In the genomic region with DNA sequence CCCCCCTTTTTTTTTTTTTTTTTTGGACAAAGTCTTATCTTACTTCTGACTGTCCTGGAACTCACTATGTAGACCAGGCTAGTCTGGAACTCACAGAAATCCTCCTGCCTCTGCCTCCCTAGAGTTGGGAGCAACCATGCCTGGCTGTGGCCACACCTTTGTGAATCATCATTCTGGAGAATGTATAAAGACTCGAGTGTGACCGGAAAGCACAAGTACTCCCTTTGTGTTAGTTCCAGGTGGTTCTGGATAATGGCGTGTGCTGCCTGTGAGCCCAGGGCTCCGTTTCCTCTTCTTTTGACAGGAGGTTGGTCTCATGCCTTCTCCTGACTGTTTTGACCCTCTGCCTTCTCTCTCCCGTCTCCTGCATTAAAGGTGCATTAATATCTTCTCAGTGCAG, we compare ENCODE assay signal across 36 mouse cellular contexts. TPM values are rescaled to one million over a fixed set of nuclear protein-coding genes. Genes with fewer than 3 reads are reported as not detected.
"Had no signal": no experiment of that assay in that cellular context is flagged by ENCODE, and none has a peak within 500 bp of the region (broad histone marks: within the 10 kb centered on the region; RNA-seq: fewer than 3 reads in every experiment).

No protein-coding gene starts in this region.

- H3K4me3 ChIP-seq: heart, embryonic 10.5 days; heart, embryonic 12.5 days; heart, embryonic 13.5 days; heart, embryonic 15.5 days; hindbrain, embryonic 10.5 days; hindbrain, embryonic 12.5 days; hindbrain, embryonic 13.5 days; hindbrain, embryonic 15.5 days; intestine, embryonic 15.5 days; kidney, embryonic 15.5 days; layer of hippocampus, adult 2 months; left cerebral cortex, adult 2 months had no signal

- DNase-seq: heart, postnatal 10 days; heart, postnatal 14 days; heart, postnatal 36 days; heart, postnatal 4 days; kidney, adult 11 months; kidney, adult 18-20 months; kidney, adult 2 months; kidney, adult 8-10 months; kidney, adult 9 months; kidney, postnatal 10 days; kidney, postnatal 14 days; kidney, postnatal 25 days; kidney, postnatal 36 days; kidney, postnatal 4 days; layer of hippocampus, adult 9-11 months had no signal

- ATAC-seq: hindbrain, embryonic 16.5 days; hindbrain, postnatal 0 days; inflammation-experienced regulatory T-cells, adult 6 months; intestine, embryonic 15.5 days; intestine, embryonic 16.5 days; intestine, postnatal 0 days had no signal

- H3K9me3 ChIP-seq: heart, embryonic 10.5 days; heart, embryonic 12.5 days; heart, embryonic 13.5 days; heart, embryonic 15.5 days; hindbrain, embryonic 10.5 days; hindbrain, embryonic 12.5 days; hindbrain, embryonic 13.5 days; hindbrain, embryonic 15.5 days; intestine, embryonic 15.5 days; kidney, embryonic 15.5 days had no signal

- H3K4me2 ChIP-seq: heart, embryonic 11.5 days; heart, embryonic 12.5 days; heart, embryonic 13.5 days; heart, embryonic 15.5 days; hindbrain, embryonic 12.5 days; hindbrain, embryonic 13.5 days; hindbrain, embryonic 14.5 days; hindbrain, embryonic 15.5 days; intestine, embryonic 15.5 days; kidney, embryonic 15.5 days had no signal

- H3K27me3 ChIP-seq: heart, embryonic 12.5 days; heart, embryonic 13.5 days; heart, embryonic 15.5 days; hindbrain, embryonic 12.5 days; hindbrain, embryonic 13.5 days; hindbrain, embryonic 15.5 days; intestine, embryonic 15.5 days; kidney, embryonic 15.5 days had no signal

- H3K36me3 ChIP-seq: heart, embryonic 10.5 days; heart, embryonic 12.5 days; heart, embryonic 13.5 days; heart, embryonic 15.5 days; hindbrain, embryonic 10.5 days; hindbrain, embryonic 12.5 days; hindbrain, embryonic 13.5 days; hindbrain, embryonic 15.5 days; intestine, embryonic 15.5 days; kidney, embryonic 15.5 days had no signal

- H3K9ac ChIP-seq: heart, embryonic 12.5 days; heart, embryonic 13.5 days; heart, embryonic 15.5 days; hindbrain, embryonic 12.5 days; hindbrain, embryonic 13.5 days; hindbrain, embryonic 14.5 days; hindbrain, embryonic 15.5 days; intestine, embryonic 15.5 days; kidney, embryonic 15.5 days had no signal

- H3K27ac ChIP-seq: heart, embryonic 10.5 days; heart, embryonic 13.5 days; heart, embryonic 15.5 days; hindbrain, embryonic 10.5 days; hindbrain, embryonic 12.5 days; hindbrain, embryonic 13.5 days; hindbrain, embryonic 14.5 days; hindbrain, postnatal 0 days; intestine, embryonic 15.5 days; kidney, embryonic 15.5 days; kidney, postnatal 0 days; layer of hippocampus, adult 2 months; left cerebral cortex, adult 2 months had no signal

RNA-seq across cellular contexts. Expression of a gene that starts 41.0 kb away (rescaled TPM):
- total RNA-seq: hematopoietic stem cell, adult 5-6 weeks had no signal
